Mouse (Mus musculus): ENCODE results near the gene Grpel1. TPM values are rescaled to one million over a fixed set of nuclear protein-coding genes. Genes with fewer than 3 reads are reported as not detected.

Gene Grpel1
- total and polyA plus RNA-seq, 3 experiments: 16.7 to 32.9 (median 20.8) TPM

DNA sequence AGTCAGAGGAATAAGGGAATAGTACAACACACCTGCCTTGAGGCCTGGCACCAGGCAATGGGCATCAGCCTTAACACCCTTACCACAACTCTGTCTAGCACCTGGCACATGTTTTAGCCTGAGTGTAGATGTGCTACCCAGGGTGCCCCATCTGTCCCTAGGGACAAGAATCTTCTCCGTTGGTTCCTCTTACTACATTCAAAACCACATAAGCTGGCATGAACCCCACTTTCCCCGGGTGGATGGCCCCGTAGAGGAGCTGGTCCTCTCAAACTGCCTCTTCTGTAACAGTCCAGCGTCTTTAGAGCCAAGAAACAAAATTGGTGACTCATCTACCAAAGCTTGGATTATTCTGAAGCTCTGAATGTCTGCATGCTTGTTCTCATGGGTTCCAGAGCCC is 15.6 kb downstream of the Grpel1 start:
- H3K4me1 ChIP-seq (ENCODE audit: insufficient read depth, low read depth, low read length): peaks cover 64% of the 10 kb centered on the region
- no peak overlapping the region for H3K4me3 ChIP-seq (ENCODE audit: low read depth, low read length)
- peaks cover 71% of the 10 kb centered on the region for H3K36me3 ChIP-seq (replicated peaks)
- H3K9me3 ChIP-seq (replicated peaks): no peaks in the 10 kb centered on the region
- no peak for DNase-seq (ENCODE audit: low spot score)
- peaks cover 5% of the 10 kb centered on the region for H3K27me3 ChIP-seq (ENCODE audit: insufficient read depth, low read length)
- TF ChIP-seq TAL1 (conservative IDR thresholded peaks at IDR 0.05; ENCODE audit: low read depth, low read length) (no peak), GATA1 (IDR thresholded peaks at IDR 0.05; ENCODE audit: borderline replicate concordance, low read length) (no peak), POLR2AphosphoS5 (IDR thresholded peaks at IDR 0.05; ENCODE audit: insufficient replicate concordance, low read depth, low read length) (no peak), GATA2 (IDR thresholded peaks at IDR 0.05; ENCODE audit: borderline replicate concordance, low read depth, low read length) (no peak), CTCF (IDR thresholded peaks at IDR 0.05; ENCODE audit: low read depth, low read length) (no peak)
- no peak for ATAC-seq (ENCODE audit: extremely low read depth, insufficient number of reproducible peaks, low FRiP score, poor library complexity, severe bottlenecking)

- no peak for DNase-seq (ENCODE audit: low spot score)
- Histone ChIP-seq H3K4me3 (ENCODE audit: low read depth, low read length) (no peak overlapping the region), H3K27me3 (ENCODE audit: insufficient read depth, low read length) (peaks cover 12% of the 10 kb centered on the region), H3K36me3 (replicated peaks) (peaks cover 65% of the 10 kb centered on the region), H3K4me1 (ENCODE audit: insufficient read depth, low read depth, low read length) (peaks cover 67% of the 10 kb centered on the region), H3K9me3 (replicated peaks) (no peaks in the 10 kb centered on the region)
- TF ChIP-seq GATA2 (IDR thresholded peaks at IDR 0.05; ENCODE audit: borderline replicate concordance, low read depth, low read length): no peak
- TF ChIP-seq GATA1 (IDR thresholded peaks at IDR 0.05; ENCODE audit: borderline replicate concordance, low read length): no peak
- TF ChIP-seq POLR2AphosphoS5 (IDR thresholded peaks at IDR 0.05; ENCODE audit: insufficient replicate concordance, low read depth, low read length): no peak
- TF ChIP-seq TAL1 (conservative IDR thresholded peaks at IDR 0.05; ENCODE audit: low read depth, low read length): no peak
- no peak for ATAC-seq (ENCODE audit: extremely low read depth, insufficient number of reproducible peaks, low FRiP score, poor library complexity, severe bottlenecking)
These were observed 16.3 kb downstream of the Grpel1 start for GRCm38 (mm10) chr5:36481114-36481513.

DNA sequence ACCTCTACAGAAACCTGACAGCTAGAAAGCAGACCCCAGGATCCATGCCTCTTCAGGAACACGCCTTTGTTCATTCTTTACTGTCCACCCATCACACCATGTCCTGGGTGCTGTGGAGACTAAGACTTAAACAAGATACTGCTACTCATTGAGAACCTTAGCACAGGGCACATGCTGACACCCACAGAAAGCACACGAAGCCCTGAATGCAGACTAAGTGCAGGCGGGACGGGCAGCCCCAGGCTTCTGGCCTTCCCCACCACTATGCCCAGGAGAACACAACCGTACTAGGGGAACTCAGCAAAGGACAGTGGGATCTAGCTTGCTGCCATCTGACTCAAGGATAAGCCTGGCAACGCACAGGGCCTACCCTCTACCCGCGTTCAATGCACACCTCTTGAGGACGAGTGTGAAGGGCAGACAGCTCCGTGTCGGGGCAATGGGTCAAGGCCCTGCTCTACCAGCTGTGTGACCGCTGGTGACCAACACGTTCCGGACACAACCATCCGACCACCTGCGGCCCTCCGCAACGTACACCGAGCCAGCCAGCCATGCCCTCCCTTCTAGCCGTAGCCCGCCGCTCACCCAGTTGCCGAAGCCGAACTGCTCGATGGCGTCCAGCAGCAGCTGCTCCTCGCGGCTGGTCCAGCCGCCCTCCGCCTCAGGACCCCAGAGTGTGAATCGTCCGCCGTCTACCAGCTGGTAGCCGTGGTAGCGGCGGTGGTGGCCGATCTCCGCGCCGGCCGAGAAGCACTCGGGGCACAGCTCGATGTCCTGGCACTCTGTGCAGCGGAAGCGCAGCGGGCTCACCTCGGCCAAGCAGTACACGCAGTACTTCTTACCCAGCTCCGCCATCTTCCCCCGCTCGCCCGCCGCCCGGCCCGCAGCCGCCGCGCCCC is 18.7 kb downstream of the Grpel1 start:
- ATAC-seq (ENCODE audit: extremely low read depth, insufficient number of reproducible peaks, low FRiP score, poor library complexity, severe bottlenecking): no peak
- no peaks in the 10 kb centered on the region for H3K9me3 ChIP-seq (replicated peaks)
- H3K27me3 ChIP-seq (ENCODE audit: insufficient read depth, low read length): peaks cover 13% of the 10 kb centered on the region
- peaks cover 43% of the 10 kb centered on the region for H3K36me3 ChIP-seq (replicated peaks)
- peak overlapping the region; percentile 96 for H3K4me3 ChIP-seq (ENCODE audit: low read depth, low read length)
- no peak for TF ChIP-seq GATA1 (IDR thresholded peaks at IDR 0.05; ENCODE audit: borderline replicate concordance, low read length)
- no peak for TF ChIP-seq CTCF (IDR thresholded peaks at IDR 0.05; ENCODE audit: low read depth, low read length)
- TF ChIP-seq GATA2 (IDR thresholded peaks at IDR 0.05; ENCODE audit: borderline replicate concordance, low read depth, low read length): no peak
- TF ChIP-seq POLR2AphosphoS5 (IDR thresholded peaks at IDR 0.05; ENCODE audit: insufficient replicate concordance, low read depth, low read length): no peak
- TF ChIP-seq TAL1 (conservative IDR thresholded peaks at IDR 0.05; ENCODE audit: low read depth, low read length): no peak
- peaks cover 63% of the 10 kb centered on the region for H3K4me1 ChIP-seq (ENCODE audit: insufficient read depth, low read depth, low read length)
- peak; percentile 40 for DNase-seq (ENCODE audit: low spot score)

GRCm38 (mm10) chr5:36484171-36484990 is 19.6 kb downstream of the Grpel1 start, which contains the start of the genes Tada2b and Ccdc96:
Tada2b (minus strand) TSS chr5:36484285.
Ccdc96 (plus strand) TSS chr5:36484588.
- H3K4me3 ChIP-seq (ENCODE audit: low read depth, low read length): peak within 1 kb of the TSS; percentile 96
- TF ChIP-seq TAL1 (conservative IDR thresholded peaks at IDR 0.05; ENCODE audit: low read depth, low read length) (no peak), GATA2 (IDR thresholded peaks at IDR 0.05; ENCODE audit: borderline replicate concordance, low read depth, low read length) (no peak), POLR2AphosphoS5 (IDR thresholded peaks at IDR 0.05; ENCODE audit: insufficient replicate concordance, low read depth, low read length) (no peak), GATA1 (IDR thresholded peaks at IDR 0.05; ENCODE audit: borderline replicate concordance, low read length) (no peak), CTCF (IDR thresholded peaks at IDR 0.05; ENCODE audit: low read depth, low read length) (no peak)
- H3K4me1 ChIP-seq (ENCODE audit: insufficient read depth, low read depth, low read length): peaks cover 56% of the 10 kb centered on the region

DNA sequence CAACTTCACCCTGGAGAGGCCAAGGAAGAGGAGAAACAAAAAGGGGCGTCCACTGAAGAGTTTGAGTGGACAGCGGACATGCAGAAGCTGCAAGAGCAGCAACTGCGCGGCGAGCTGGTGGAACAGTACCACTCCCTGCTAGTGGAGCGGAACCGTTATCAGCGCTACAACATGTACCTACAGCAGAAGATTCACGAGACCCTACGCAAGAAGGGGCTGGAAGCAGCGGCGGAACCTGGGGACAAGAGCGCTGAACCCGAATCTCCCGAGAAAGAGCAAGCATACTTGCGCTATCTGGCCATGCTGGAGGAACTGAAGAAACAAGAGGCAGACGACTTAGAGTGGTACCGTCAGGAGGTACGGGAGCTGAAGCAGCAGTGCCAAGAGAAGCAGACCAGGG is 20.5 kb downstream of the Grpel1 start:
- no peak for TF ChIP-seq CTCF (IDR thresholded peaks at IDR 0.05; ENCODE audit: low read depth, low read length)
- TF ChIP-seq GATA1 (IDR thresholded peaks at IDR 0.05; ENCODE audit: borderline replicate concordance, low read length): no peak
- TF ChIP-seq TAL1 (conservative IDR thresholded peaks at IDR 0.05; ENCODE audit: low read depth, low read length): no peak
- no peak for TF ChIP-seq POLR2AphosphoS5 (IDR thresholded peaks at IDR 0.05; ENCODE audit: insufficient replicate concordance, low read depth, low read length)
- TF ChIP-seq GATA2 (IDR thresholded peaks at IDR 0.05; ENCODE audit: borderline replicate concordance, low read depth, low read length): no peak
- Histone ChIP-seq H3K4me3 (ENCODE audit: low read depth, low read length) (peak overlapping the region; percentile 96; the same call in 1 of the 2 replicates), H3K36me3 (replicated peaks) (peaks cover 28% of the 10 kb centered on the region), H3K27me3 (ENCODE audit: insufficient read depth, low read length) (peaks cover 13% of the 10 kb centered on the region), H3K9me3 (replicated peaks) (no peaks in the 10 kb centered on the region), H3K4me1 (ENCODE audit: insufficient read depth, low read depth, low read length) (peaks cover 46% of the 10 kb centered on the region)
- ATAC-seq (ENCODE audit: extremely low read depth, insufficient number of reproducible peaks, low FRiP score, poor library complexity, severe bottlenecking) (no peak), DNase-seq (ENCODE audit: low spot score) (no peak)

More at GRCm38 (mm10) chr5:36484171-36484990, 19.6 kb downstream of the Grpel1 start, which contains the start of the genes Tada2b and Ccdc96:
- ATAC-seq (ENCODE audit: extremely low read depth, insufficient number of reproducible peaks, low FRiP score, poor library complexity, severe bottlenecking) (peak; percentile 97), DNase-seq (ENCODE audit: low spot score) (peak; percentile 99)
- peaks cover 13% of the 10 kb centered on the region for H3K27me3 ChIP-seq (ENCODE audit: insufficient read depth, low read length)
- H3K9me3 ChIP-seq (replicated peaks): no peaks in the 10 kb centered on the region
- H3K36me3 ChIP-seq (replicated peaks): peaks cover 34% of the 10 kb centered on the region
